Mouse (Mus musculus) 3134 (cell line): Measurements from ENCODE around the gene Khdrbs1.
"Not testable (repeated sequence)": the region's sequence is repeated elsewhere in the genome, so short reads cannot be mapped to it uniquely, and the experiment has no call there.

Experiments
- DNase-seq: peaks from one replicate; pipeline ENCODE4 v3.0.0-alpha.2; 2011; ENCODE audit warnings: low spot score; ENCODE audit not compliant: insufficient read length; ENCODE audit errors: extremely low read depth

Khdrbs1 gene

DNA sequence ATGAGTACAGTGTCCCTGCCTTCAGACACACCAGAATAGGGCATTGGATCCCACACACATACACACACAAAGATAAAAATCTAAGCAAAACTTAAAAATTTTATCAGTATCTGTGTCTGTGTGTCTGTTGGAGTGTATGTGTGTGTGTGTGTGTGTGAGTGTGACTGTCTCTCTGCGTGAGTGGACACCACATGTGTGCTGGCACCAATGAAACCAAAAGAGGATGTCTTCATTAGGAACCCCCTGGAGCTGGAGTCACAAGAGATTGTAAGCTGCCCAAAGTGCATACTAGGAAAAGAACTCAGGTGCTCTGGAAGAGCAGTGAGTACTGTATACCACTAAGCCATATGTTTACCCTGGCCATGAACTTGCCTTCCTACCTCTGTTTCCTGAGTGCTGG is 4.0 kb upstream of the Khdrbs1 start:
- no peak for DNase-seq

DNA sequence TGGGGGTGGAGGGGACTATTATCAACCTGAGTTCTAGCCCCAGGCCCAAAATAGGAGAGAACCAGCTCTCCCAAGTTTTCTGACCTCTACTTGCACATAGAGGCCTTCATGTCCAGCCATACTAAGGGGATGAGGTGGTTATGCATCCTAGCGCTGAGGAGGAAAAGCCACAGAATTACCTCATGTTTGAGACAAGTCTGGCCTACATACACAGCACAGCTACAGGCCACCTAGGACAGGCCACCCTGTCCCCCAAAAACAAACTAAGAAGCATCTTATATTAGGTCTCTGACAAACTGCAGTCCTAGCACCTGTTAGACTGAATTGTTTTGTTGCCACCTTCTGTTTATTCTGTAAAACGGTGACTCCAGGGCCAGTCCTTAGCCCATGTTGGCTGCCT is 1.4 kb upstream of the Khdrbs1 start:
- DNase-seq: no peak

DNA sequence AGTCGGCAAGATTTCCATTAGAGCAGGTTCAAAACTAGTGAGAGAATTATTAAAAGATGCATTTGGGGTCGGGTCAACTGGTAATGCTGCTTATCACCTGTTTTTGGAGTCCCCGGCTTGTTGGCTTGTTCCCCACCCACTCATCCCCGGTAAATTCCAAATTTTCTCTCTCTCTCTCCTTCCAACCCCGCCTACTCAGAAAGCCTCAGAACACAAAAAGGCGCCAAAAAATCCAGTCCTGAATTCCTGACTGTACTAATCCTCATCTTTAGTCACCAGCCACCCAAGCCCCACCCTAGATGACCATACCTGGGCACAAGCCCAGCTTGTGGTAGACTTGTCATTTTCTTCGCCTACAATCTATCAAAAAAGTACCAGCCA is 897 bp upstream of the Khdrbs1 start:
- peak; percentile 77 for DNase-seq

DNA sequence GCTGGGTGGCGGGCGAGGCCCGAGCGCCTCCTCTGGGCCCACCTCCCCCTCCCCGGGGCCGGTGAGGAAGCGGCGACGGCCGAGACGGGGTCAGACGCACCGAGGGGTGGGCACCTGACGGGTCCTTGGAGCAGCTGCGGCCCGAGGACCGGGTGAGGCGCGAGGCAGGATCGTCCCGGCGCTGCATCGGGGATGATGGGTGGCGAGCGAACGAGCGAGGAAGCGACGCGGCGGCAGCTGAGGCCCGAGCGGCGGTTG is 200 bp downstream of the Khdrbs1 start:
- no peak for DNase-seq

DNA sequence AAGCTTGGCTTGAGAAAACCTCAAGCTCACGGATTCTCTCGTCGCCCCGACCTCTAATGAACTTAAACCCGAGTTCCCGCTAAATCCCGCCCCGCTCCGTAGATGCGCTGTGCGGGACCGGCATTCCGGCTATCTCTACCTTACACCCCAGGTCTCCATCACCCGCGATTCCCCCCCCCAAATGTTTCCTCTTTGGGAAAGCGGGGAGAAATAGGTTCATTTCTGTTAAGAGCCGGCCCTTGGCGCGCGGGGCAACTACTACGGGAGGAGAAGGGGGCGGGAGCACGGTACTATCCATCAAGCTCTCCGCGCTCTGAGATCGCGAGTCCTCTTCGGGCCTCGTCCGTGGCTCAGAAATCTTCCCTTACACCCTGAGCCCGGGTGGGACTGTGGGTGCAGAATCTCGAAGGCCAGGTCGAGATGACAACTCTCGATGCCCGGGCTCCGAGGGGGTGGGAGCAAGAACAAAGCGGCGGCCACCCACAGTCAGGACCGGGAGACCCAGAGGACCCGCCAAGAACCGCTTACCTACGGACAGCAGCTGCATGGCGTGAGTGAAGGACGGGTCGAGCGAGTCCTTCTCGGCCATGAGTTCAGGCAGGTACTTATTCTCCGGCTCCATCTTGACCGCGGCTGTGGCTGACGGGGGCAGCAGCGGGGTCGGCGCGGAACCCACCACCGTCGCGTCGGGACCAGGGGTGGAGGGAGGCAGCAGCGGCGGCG is 691 bp downstream of the Khdrbs1 start:
- peak; percentile 69 for DNase-seq

DNA sequence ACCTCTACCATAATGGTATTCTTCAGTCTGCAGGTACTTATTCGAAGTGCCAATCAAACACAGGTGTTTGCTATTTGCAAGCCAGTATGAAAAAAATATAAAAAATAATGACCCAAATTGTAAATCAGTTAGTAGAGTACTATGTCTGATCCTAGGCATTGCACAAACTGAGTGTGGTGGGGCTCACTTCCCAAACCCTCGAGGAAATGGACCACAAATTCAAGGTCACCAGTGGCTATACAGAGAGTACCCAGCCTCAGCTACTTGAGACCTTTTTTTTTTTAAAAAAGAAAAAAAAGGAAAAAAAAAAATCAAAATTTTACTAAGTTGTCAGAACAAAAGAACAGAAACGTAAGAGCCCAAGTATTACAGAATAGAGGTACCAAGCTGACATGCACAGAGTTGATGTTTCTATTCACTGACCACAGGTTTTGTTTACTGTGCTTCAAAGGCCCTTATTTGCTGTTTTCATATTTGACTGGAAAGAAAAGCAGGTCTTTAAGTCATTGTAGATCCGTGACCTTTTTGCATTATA is 2.9 kb downstream of the Khdrbs1 start:
- DNase-seq: no peak

DNA sequence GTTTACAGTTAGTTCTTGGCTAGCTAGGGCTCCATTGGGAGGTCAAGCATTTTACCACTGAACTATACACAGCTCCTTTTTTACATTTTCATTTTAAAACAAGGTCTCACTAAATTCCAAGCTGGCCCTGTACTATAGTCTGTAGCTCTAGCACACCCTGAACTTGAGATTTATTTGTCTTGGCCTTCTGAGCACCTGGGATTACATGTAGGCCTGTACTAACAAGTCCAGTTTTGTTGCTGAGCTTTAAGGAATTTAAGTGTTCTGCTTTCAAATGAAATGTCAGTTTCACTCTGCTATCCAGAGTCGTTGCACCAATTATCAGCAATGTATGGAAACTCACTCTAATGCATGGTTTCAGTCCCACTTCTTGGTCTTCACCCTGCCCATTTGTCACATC is 5.9 kb downstream of the Khdrbs1 start:
- DNase-seq: no peak

DNA sequence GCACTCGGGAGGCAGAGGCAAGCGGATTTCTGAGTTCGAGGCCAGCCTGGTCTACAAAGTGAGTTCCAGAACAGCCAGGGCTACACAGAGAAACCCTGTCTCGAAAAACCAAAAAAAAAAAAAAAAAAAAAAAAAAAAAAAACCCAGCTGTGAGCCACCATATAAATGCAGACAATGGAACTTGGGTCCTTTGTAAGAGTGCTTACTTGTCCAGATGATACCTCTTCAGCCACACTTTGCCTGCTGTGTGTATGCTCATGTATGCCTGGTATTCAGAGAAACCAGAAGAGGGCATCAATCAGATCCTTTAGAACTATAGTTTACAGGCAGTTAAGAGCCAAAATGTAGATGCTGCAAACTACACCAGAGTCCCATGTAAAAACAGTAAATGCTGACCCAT is 6.6 kb downstream of the Khdrbs1 start:
- DNase-seq: not testable (repeated sequence)

DNA sequence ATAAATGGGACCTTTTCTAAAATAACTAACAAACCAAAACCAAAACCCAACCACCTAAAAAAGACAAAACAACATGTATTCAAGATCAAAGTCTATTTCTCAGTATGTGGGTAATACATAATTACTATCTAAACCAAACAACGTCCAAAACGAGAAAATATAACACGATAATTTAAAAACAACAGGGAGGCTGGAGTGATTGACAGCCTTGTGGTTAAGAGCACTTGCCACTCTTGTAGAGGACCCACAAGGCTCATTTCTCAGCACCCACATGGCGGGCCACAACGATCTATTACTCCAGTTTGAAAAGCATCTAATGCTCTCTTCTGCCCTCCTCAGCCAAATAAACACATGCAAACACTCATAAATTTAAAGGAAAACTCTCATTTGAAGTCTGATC is 10.7 kb downstream of the Khdrbs1 start:
- DNase-seq: no peak

DNA sequence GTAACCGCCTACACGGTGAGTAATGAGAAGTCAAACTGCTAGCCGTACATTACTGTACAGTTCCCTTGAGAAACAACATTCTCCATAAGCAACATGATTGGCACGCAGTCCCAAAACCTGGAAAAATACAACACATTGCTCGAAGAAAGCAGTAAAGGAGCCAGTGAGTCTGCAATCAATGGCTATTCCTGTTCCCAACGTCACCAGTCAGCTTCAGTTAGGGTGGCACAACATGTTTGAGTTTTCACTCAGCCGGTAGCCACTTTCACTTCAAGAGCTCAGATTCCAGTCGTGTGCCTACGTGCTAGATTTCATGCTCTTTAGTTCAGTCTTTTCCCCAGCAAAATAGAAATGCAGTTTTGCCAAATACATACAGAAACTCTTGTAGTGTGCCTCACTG is 25.8 kb downstream of the Khdrbs1 start:
- DNase-seq: no peak

DNA sequence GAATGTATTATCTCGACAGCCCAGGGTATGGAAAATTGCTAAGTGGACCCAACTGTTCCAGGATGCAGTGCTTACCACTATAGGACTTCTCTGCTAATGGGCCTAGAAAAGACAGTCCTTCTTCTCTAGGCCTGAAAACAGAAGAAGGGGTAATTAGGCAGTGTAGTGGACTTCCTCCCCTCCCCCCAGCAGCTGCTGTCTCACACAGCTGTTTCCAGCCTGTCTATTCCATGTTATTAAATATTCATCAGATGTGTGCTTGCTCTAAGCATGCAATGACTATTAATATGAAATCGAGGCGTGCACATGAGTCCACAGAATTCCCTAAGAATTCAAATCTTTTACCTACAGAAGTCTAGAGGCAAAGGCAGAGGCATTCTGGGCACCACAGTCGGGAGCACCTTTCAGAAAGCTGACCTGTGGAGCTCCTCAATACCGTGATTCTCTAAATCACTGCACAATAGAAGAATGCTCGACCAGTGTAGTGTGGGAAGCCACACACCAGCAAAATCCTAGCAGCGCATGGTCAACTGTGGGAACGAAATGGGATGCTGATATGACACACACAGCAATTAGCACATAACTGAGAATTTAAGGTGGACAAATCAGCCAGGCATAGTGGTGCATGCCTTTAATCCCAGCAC is 32.5 kb downstream of the Khdrbs1 start:
- DNase-seq: no peak

DNA sequence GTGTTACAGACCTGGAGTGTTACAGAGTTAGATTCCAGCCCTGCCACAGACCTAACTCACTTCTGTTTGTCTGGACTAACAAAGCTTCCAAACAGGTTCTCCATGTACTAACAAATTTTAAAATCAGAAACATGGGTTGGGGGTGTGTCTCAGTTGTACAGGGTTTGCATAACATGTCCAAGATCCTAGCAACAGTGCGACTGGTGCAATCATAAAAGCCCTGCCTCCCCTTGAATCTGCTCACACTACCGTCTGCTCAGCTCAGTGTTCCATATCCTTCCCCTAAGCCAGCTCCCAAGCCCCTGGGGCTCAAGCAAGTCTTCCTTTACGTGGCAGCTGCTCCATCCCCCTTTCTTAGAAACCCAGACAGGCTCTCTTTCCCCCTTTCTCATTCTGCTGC is 35.4 kb downstream of the Khdrbs1 start:
- no peak for DNase-seq

DNA sequence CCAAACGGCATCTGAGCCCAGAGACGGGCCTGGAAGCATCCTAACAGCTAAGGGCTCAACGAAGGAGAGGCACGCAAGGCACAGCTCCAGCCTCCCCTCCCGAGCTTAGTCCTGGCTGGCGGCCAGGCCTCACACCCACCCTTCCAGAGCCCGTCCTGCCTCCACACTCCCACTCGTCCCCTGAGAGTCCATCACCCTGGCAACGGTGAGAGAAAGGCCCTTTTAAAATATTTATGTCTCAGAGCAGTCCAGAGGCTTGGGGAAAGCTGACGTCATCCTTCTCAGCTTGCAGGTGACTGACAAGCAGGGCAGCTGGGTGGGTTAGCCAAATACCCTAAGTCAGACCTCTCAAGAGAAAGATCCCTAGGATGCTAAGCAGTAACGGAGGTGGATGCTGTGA is 39.6 kb downstream of the Khdrbs1 start:
- peak; percentile 23 for DNase-seq

DNA sequence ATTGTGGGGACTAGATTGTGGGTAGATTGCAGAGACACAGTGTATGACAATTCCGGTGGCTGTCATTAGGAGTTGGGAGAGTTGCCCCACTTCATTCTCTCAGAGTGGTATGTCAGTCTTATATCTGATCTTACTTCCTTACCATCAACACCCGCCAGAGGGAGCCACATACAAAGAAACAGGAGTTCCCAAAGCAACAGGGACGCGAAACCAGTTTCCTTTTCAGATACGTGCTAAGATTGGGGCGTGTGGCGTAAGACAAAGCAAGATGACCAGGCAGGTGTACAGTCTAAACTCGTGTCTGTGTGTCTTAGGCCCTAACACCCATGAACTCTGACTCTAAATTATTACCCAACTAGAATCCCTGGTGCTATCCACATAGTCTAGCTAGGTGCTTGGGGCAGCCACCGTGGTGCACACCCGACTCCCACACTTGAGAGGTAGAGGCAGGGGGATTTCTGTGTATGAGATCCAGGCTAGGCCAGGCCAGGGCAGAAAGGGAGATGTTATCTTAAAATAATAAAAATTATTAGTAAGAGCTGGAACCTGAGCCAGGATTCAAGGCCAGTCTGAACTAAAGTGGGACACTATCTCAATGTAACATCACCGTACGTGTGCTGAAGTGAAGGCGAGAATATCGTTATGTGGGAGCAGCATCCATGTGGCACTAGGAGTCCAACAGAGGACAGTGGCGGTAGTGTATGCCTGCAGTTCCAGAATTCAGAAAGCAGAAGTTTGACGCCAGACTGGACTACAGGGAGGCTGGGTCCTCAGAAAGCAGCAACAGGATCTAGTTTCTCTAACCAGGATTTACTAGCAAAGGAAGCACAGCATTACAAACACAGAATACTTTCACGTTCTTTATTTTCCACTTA is 40.4 kb downstream of the Khdrbs1 start:
- peak; percentile 20 for DNase-seq

DNA sequence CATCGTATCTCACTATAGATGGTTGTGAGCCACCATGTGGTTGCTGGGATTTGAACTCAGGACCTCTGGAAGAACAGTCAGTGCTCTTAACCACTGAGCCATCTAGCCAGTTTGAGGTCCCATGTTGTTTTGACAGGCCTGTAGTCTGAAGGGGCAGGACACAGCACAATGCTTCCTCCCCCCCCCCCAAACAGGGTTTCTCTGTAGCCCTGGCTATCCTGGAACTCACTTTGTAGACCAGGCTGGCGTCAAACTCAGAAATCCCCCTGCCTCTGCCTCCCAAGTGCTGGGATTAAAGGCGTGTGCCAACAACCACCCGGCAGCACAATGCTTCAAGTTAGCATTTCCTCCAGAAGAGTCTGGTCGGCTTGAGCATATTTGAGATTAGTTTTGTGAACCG is 41.4 kb downstream of the Khdrbs1 start:
- DNase-seq: not testable (repeated sequence)

DNA sequence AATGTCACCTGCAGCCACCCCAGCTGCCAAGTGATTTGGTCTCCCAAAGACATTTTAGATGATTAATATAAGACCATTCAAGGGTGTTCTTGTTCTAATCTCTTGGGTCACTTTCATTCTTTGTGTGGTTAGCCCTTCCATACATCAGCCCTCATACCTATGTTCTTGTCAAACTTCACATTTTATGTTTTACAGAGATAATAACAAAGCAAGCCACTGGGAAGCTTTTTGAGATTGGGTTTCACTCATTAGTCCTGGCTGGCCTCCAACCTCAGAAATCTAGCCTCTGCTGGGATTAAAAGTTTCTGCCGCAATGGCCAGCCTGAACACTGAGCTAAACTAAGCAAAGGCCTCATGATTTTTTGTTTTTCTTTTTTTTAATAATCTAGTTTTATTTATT is 41.9 kb downstream of the Khdrbs1 start:
- no peak for DNase-seq

DNA sequence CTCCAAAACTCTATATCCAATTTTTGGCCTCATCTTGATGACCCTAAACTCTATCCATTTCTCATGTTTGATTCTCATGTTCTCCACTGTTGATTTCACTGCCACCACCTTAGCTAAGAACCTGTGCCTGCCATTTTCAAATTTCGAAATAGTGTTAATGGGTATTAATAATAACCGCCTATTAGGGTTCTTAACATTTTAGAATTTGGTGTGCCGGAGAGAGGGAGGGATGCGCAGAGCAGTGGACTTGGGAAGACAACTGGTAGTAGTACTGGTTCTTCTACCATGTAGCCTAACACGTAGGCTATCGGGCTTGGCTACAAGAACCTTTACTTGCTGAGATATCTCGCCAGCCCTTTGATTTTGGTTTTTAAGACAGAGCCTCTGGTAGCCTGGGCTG is 44.9 kb downstream of the Khdrbs1 start:
- no peak for DNase-seq

DNA sequence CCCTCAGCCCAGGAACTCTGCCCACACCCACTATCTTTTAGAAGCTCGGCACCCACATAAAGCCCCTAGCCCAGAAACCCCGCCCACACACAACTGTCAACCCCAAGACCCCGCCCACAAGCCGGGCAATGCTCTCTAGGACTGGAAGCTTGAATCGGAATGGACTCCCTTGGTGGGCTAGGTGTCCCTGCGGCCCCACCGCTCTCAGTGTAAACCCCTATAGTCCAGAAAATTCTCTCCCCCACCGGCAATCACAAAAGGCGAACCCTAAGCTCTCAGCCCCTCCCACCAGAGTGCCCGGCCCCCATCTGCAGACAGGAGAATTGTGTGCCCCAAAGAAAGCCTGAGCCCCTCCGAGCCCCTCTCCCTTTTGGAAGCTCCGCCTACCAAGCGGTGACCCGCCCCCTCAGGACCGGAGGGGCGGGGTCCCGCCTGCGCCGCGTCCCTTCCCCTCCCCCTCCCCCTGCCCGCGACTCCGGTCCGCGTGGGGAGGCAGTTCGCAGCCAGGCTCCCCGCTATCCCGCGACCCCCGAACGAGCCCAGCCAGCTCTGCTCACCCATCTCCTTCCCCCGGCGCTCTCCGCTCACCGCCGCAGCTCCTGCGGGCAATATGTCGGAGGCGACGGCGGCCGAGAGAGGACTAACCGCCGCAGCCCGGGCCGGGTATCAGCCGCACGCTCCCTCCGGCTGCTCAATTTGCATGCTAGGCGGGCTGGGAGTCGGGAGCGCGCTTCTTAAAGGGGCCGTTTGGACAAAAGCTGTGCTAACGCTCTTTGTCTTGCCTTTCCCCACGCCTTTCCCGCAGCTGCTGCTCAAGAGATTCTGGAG is 45.7 kb downstream of the Khdrbs1 start, which contains the start of gene Tmem39b:
TSS of gene Tmem39b (minus strand) at position 681 of the 828 bp plus-strand sequence.
- peak; percentile 84 for DNase-seq

DNA sequence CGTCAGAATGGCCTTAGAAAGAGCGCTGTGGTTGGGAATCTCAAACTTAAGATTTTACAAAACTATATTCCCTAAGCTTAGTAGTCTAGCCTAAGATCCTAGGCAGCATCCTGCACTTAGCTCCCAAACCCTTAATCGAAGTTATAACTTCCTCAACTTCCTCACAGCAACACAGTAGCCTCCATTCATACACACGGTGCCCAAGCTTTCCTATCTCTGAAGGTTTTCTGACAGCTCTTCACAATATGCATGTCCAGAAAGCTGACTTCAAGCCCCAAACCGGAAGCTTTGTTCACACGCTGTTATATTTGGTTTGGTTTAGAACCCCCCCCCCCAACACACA is 46.3 kb downstream of the Khdrbs1 start:
- DNase-seq: no peak

DNA sequence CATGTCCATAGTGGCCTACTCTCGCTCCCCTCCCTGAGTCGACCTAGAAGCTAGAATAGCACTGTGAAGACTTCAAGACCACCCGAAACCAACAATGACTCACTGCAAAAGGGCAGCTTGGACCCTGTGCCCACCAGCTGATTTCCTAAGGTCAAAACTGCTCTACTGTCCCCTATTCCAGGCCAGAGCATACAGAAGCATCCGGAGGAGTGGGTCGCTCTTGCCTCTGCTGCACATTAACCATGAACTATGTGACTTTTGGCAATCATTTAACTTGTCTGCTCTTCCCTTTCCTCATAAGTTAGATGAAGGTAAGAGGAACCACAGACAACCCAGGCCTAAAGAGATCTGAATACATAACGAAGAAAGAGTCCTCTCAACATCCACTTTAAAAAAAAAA is 57.6 kb downstream of the Khdrbs1 start:
- DNase-seq: no peak
